Mouse (Mus musculus): Measurements from ENCODE around the gene Acox2.

- no peak for TF ChIP-seq CTCF (IDR thresholded peaks at IDR 0.05; ENCODE audit: low read depth, low read length)
- no peak for TF ChIP-seq POLR2A (IDR thresholded peaks at IDR 0.05; ENCODE audit: borderline replicate concordance, low read depth, low read length)
These were observed 49.3 kb downstream of the Acox2 start for GRCm38 (mm10) chr14:8209896-8210295.
